Mouse (Mus musculus) thymus, postnatal 10 days (tissue): ENCODE measurements around the gene Brinp1.
"Not testable (repeated sequence)": the region's sequence is repeated elsewhere in the genome, so short reads cannot be mapped to it uniquely, and the experiment has no call there.

ENCODE experiments used
- DNase-seq, 2 experiments: peaks; one replicate each; pipeline ENCODE4 v3.0.0; 2021; ENCODE audit warnings: low spot score in 2 of 2

Gene Brinp1

GRCm38 (mm10) chr4:68813997-68814396 lies 140.2 kb downstream of the Brinp1 start:
- not testable (repeated sequence) for DNase-seq

GRCm38 (mm10) chr4:68806502-68806901 lies 147.7 kb downstream of the Brinp1 start:
- no peak for DNase-seq

- DNase-seq, result no peak
Measured at GRCm38 (mm10) chr4:68801923-68802855, 152.0 kb downstream of the Brinp1 start.

- DNase-seq, result no peak
Measured at GRCm38 (mm10) chr4:68790003-68790402, 164.2 kb downstream of the Brinp1 start.

GRCm38 (mm10) chr4:68788477-68788999 lies 165.7 kb downstream of the Brinp1 start:
- no peak for DNase-seq

- DNase-seq, result no peak
Measured at GRCm38 (mm10) chr4:68787642-68788041, 166.6 kb downstream of the Brinp1 start.

GRCm38 (mm10) chr4:68768256-68768655 lies 185.9 kb downstream of the Brinp1 start:
- no peak for DNase-seq

- no peak for DNase-seq
Measured at GRCm38 (mm10) chr4:68767393-68767792, 186.8 kb downstream of the Brinp1 start.

- no peak for DNase-seq
Measured at GRCm38 (mm10) chr4:68765772-68766573, 188.2 kb downstream of the Brinp1 start.

GRCm38 (mm10) chr4:68764937-68765336 lies 189.3 kb downstream of the Brinp1 start:
- DNase-seq, result no peak

- no peak for DNase-seq
Measured at GRCm38 (mm10) chr4:68720983-68721382, 233.2 kb downstream of the Brinp1 start.
